Mouse (Mus musculus): ENCODE data around the gene Cxcr5. TPM values are rescaled to one million over a fixed set of nuclear protein-coding genes. Genes with fewer than 3 reads are reported as not detected.

Cxcr5 gene
- total and polyA plus RNA-seq, 2 experiments from 2014 or later: not detected

DNA sequence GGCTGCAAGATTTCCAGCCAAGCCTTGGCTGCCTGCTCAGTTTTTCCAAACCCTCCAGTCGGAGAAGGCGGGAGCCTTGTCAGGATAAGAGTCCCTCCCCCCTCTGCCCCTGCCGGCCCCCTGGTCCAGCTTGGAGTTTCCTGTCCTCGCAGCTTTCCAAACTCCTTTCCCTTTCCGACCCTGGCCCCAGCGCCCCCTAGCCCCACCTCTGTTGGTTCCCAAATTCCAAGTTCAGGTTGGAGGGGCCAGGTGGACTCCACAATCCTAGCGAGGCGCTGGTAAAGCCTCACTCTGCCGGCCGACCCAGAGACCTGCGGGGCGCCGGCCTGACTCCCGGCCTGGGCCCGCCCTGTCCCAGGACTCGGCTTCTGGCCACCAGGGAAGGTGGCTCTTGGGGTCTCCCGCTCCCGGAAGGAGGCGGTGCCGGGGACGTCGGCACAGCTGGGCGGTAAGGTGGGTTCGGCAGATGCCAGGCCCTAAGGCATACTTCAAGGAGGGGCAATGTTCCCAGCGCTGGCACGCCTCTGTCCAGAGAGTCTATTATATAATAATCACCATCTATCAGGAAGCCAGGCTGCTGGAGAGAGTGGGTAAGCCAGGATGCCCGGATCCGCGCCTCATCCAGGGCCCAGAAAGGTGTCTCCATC, 82.6 kb downstream of the Cxcr5 start:
- Histone ChIP-seq H3K9me3 (replicated peaks; ENCODE audit: control insufficient read depth, low read length) (no peaks in the 10 kb centered on the region), H3K4me3 (ENCODE audit: low read depth, low read length) (peak overlapping the region; percentile 64), H3K27ac (ENCODE audit: low read depth) (peak overlapping the region; percentile 91), H3K4me2 (ENCODE audit: low read depth, low read length) (peak overlapping the region; percentile 90), H3K9ac (replicated peaks; ENCODE audit: low read depth, low read length) (peak overlapping the region; percentile 59), H3K36me3 (replicated peaks; ENCODE audit: control insufficient read depth, insufficient read depth, low read length) (no peaks in the 10 kb centered on the region), H3K4me1 (ENCODE audit: control insufficient read depth, insufficient read depth) (peaks cover 9% of the 10 kb centered on the region; the same call in 1 of the 2 replicates), H3K27me3 (ENCODE audit: control insufficient read depth, insufficient read depth, low read length) (no peaks in the 10 kb centered on the region)
- WGBS: 0% methylated on average over 29 of the region's 29 CpGs
- peak; percentile 8; the same call in 1 of the 2 replicates for TF ChIP-seq CTCF (IDR thresholded peaks at IDR 0.05; ENCODE audit: low read depth)
- no peak; the same call in none of the 2 replicates for TF ChIP-seq EP300 (IDR thresholded peaks at IDR 0.05; ENCODE audit: low read depth)
- DNase-seq (ENCODE audit: low spot score): peak; percentile 93
- peak; percentile 42 for ATAC-seq (ENCODE audit: insufficient read depth, low read depth)

DNA sequence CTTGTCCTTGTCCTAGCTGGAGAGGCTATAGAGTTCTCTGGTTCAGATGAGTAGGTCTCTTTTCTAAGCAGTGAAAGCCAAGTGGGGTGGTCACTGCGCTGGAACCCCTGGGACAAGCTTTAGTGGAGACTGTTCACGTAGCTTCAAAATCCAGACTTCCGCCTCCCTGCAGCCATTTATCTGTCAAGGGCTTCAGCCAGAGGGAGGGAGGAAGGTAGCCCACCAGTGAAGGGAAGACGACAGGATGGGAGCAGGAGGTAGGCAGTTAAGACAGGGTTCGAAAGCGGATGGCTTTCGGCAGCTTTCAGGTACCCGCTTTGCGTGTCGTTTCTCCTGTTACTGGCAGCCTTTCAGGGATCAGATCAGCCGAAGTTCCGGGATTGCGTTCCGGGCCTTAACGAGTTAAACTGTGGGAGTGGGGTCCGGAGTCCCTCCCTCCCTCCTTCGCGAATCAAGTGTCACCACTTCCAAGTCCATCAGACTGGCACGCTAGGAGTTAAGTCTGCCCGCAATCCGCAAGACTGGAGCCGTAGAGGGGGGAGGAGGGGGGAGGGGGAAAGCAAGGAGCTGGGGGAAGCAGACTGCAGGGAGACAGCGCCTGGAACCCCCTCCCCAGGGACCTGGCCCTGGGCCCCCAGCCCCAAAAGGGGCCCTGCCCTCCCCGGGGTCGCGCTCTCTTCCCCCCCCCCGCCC, 83.3 kb downstream of the Cxcr5 start:
- Histone ChIP-seq H3K27me3 (ENCODE audit: control insufficient read depth, insufficient read depth, low read length) (no peaks in the 10 kb centered on the region), H3K4me3 (ENCODE audit: low read depth, low read length) (peak overlapping the region; percentile 64), H3K27ac (ENCODE audit: low read depth) (peak overlapping the region; percentile 91), H3K36me3 (replicated peaks; ENCODE audit: control insufficient read depth, insufficient read depth, low read length) (no peaks in the 10 kb centered on the region), H3K4me2 (ENCODE audit: low read depth, low read length) (peak overlapping the region; percentile 90), H3K4me1 (ENCODE audit: control insufficient read depth, insufficient read depth) (peaks cover 9% of the 10 kb centered on the region; the same call in 1 of the 2 replicates), H3K9ac (replicated peaks; ENCODE audit: low read depth, low read length) (peak overlapping the region; percentile 59), H3K9me3 (replicated peaks; ENCODE audit: control insufficient read depth, low read length) (no peaks in the 10 kb centered on the region)
- TF ChIP-seq EP300 (IDR thresholded peaks at IDR 0.05; ENCODE audit: low read depth): no peak; the same call in 1 of the 2 replicates
- no peak for TF ChIP-seq CTCF (IDR thresholded peaks at IDR 0.05; ENCODE audit: low read depth)
- 0% methylated on average over 20 of the region's 27 CpGs for WGBS
- ATAC-seq (ENCODE audit: insufficient read depth, low read depth): peak; percentile 31; the same call in 1 of the 2 replicates
- peak; percentile 63 for DNase-seq (ENCODE audit: low spot score)

DNA sequence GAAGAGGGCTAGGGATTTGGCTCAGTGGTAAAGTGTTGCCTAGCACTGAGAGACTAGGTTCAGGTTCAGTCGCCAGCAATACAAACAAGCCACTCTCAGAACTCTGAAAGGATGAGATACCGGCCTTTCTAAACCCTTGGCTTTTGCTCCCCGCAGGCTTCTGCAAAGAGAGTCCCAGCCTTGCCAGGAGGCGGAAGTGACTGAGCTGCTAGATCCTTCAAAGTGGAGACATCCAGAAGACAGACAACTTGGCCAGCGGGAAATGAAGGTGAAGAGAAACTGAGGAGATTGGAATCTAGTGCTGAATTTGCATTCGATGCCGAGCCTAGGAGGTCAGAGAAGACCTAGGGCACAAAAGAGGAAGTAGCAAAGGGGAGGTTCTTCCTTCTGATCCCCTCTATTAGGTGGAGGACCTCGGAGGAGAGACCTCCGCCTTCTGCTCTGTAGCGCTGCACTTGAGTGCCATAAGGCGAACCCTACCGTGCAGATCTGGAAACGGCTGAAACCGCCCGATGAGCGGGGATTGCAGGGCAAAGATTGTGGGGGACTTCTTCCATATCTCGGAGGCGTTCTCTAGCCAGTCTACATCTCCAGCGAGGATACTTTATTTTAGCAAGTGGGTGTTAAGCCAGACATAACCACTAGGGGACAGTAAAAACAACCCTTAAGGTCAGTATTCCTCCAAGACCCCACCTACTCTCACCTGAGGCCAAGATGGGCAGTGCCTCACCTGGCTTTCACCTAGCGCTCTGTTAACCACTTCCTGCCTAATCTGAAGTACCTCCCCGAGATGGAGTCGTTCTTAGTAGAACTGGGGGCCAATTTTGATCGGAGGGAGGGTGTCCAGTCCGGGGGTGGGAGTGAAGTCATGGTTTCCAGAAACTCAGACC, 84.1 kb downstream of the Cxcr5 start:
- ATAC-seq (ENCODE audit: insufficient read depth, low read depth) (no peak), DNase-seq (ENCODE audit: low spot score) (peak; percentile 72)
- H3K4me1 ChIP-seq (ENCODE audit: control insufficient read depth, insufficient read depth): peaks cover 9% of the 10 kb centered on the region; the same call in 1 of the 2 replicates
- TF ChIP-seq CTCF (IDR thresholded peaks at IDR 0.05; ENCODE audit: low read depth) (peak; percentile 81), EP300 (IDR thresholded peaks at IDR 0.05; ENCODE audit: low read depth) (no peak)
- H3K27me3 ChIP-seq (ENCODE audit: control insufficient read depth, insufficient read depth, low read length): no peaks in the 10 kb centered on the region
- WGBS: 7% methylated on average over 24 of the region's 24 CpGs
- H3K4me2 ChIP-seq (ENCODE audit: low read depth, low read length): peak overlapping the region; percentile 90
- 0 out of 2 replicates have a peak overlapping the region, but pooled peaks have one; percentile 91 for H3K27ac ChIP-seq (ENCODE audit: low read depth)
- H3K9me3 ChIP-seq (replicated peaks; ENCODE audit: control insufficient read depth, low read length): no peaks in the 10 kb centered on the region
- H3K36me3 ChIP-seq (replicated peaks; ENCODE audit: control insufficient read depth, insufficient read depth, low read length): no peaks in the 10 kb centered on the region
- peak overlapping the region; percentile 64 for H3K4me3 ChIP-seq (ENCODE audit: low read depth, low read length)
- H3K9ac ChIP-seq (replicated peaks; ENCODE audit: low read depth, low read length): 0 out of 2 replicates have a peak overlapping the region, but pooled peaks have one; percentile 59

DNA sequence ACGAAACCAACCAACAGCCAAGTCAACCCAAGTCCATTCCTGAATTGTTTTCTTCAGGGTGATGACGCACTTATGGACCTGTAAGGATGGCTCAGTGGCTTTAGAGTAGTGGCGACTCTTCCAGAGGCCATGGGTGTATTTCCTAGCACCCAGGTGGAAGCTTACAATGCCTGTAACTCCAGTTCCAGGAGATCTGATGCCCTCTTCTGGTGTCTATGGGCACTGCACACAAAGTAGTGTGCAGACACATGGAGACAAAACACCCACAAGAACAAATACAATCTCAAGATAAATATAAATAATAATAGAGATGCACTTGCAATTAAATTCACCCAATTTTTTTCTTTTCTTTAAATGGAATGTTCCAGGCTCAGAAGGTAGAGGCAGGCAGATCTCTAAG, 85.7 kb downstream of the Cxcr5 start:
- Histone ChIP-seq H3K27me3 (ENCODE audit: control insufficient read depth, insufficient read depth, low read length) (no peaks in the 10 kb centered on the region), H3K4me2 (ENCODE audit: low read depth, low read length) (no peak overlapping the region), H3K4me3 (ENCODE audit: low read depth, low read length) (no peak overlapping the region), H3K9me3 (replicated peaks; ENCODE audit: control insufficient read depth, low read length) (no peaks in the 10 kb centered on the region), H3K27ac (ENCODE audit: low read depth) (no peak overlapping the region), H3K36me3 (replicated peaks; ENCODE audit: control insufficient read depth, insufficient read depth, low read length) (no peaks in the 10 kb centered on the region), H3K9ac (replicated peaks; ENCODE audit: low read depth, low read length) (no peak overlapping the region), H3K4me1 (ENCODE audit: control insufficient read depth, insufficient read depth) (peaks cover 9% of the 10 kb centered on the region; the same call in 1 of the 2 replicates)
- TF ChIP-seq CTCF (IDR thresholded peaks at IDR 0.05; ENCODE audit: low read depth) (peak; percentile 16; the same call in 1 of the 2 replicates), EP300 (IDR thresholded peaks at IDR 0.05; ENCODE audit: low read depth) (no peak)
- 94% methylated on average over 3 of the region's 3 CpGs for WGBS
- ATAC-seq (ENCODE audit: insufficient read depth, low read depth) (no peak), DNase-seq (ENCODE audit: low spot score) (no peak)

DNA sequence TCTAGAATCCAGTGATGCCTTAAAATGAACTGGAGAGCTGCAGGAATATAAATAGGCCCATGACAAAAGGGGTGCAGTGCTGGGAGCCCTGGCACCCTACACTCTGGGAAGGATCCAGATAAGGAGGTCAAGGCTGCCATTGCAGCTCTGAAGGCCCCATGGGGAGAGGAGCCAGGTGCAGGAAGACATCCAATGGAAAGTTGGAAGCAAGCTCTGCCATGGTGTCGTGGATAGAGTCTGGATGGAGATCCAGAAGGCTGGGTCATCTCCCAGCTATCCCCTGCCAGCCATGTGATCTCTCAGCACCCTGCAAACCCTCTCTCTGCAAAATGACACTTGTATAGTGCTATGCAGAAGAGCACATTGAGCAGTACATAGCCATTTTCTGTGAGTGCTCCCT, 87.3 kb downstream of the Cxcr5 start:
- Histone ChIP-seq H3K27ac (ENCODE audit: low read depth) (no peak overlapping the region), H3K4me1 (ENCODE audit: control insufficient read depth, insufficient read depth) (peaks cover 9% of the 10 kb centered on the region; the same call in 1 of the 2 replicates), H3K36me3 (replicated peaks; ENCODE audit: control insufficient read depth, insufficient read depth, low read length) (no peaks in the 10 kb centered on the region), H3K4me3 (ENCODE audit: low read depth, low read length) (no peak overlapping the region), H3K27me3 (ENCODE audit: control insufficient read depth, insufficient read depth, low read length) (0 out of 2 replicates have a peak, but pooled peaks cover 4% of the 10 kb centered on the region), H3K9ac (replicated peaks; ENCODE audit: low read depth, low read length) (no peak overlapping the region), H3K9me3 (replicated peaks; ENCODE audit: control insufficient read depth, low read length) (no peaks in the 10 kb centered on the region), H3K4me2 (ENCODE audit: low read depth, low read length) (no peak overlapping the region)
- DNase-seq (ENCODE audit: low spot score) (no peak), ATAC-seq (ENCODE audit: insufficient read depth, low read depth) (no peak)
- TF ChIP-seq EP300 (IDR thresholded peaks at IDR 0.05; ENCODE audit: low read depth): no peak
- no peak for TF ChIP-seq CTCF (IDR thresholded peaks at IDR 0.05; ENCODE audit: low read depth)
- 15% methylated on average over 1 of the region's 1 CpGs for WGBS

Data from heart, postnatal 0 days (tissue).